Mouse (Mus musculus) heart, adult 2 months (tissue): ENCODE results near the gene Ankrd45. TPM values are rescaled to one million over a fixed set of nuclear protein-coding genes. Genes with fewer than 3 reads are reported as not detected.
"Not testable (repeated sequence)": the region's sequence is repeated elsewhere in the genome, so short reads cannot be mapped to it uniquely, and the experiment has no call there.

Experiments used
- DNase-seq, 2 experiments: peaks; one replicate each; pipeline ENCODE4 v3.0.0; 2021
- H3K27ac ChIP-seq: fragments of 200-600 bp; 2 replicates; pipeline ENCODE4 v1.8.1; 2022
- H3K27me3 ChIP-seq: fragments of 200-500 bp; 2 replicates; pipeline ENCODE4 v1.6.1; 2012; ENCODE audit warnings: mild to moderate bottlenecking, low read length, inconsistent platforms, mixed read lengths; ENCODE audit not compliant: control insufficient read depth, insufficient read depth
- H3K36me3 ChIP-seq: fragments of 200-500 bp; 2 replicates; pipeline ENCODE4 v1.6.1; 2012; ENCODE audit warnings: low read length, inconsistent platforms; ENCODE audit not compliant: control insufficient read depth, insufficient read depth
- H3K4me1 ChIP-seq: fragments of 200-500 bp; 2 replicates; pipeline ENCODE4 v1.6.1; 2011; ENCODE audit warnings: low read length; ENCODE audit not compliant: control insufficient read depth, insufficient read depth
- H3K4me3 ChIP-seq: fragments of 200-600 bp; 2 replicates; pipeline ENCODE4 v1.8.1; 2022
- H3K79me2 ChIP-seq: fragments of 200-500 bp; replicated peaks from 2 replicates; pipeline ENCODE4 v1.6.1; 2012; ENCODE audit warnings: mild to moderate bottlenecking, inconsistent platforms, low read length, moderate library complexity, mixed read lengths; ENCODE audit not compliant: control insufficient read depth, insufficient read depth
- H3K9ac ChIP-seq: fragments of 200-500 bp; 2 replicates; pipeline ENCODE4 v1.6.1; 2012; ENCODE audit warnings: low read depth, mild to moderate bottlenecking, control low read depth, inconsistent platforms, low read length, mixed read lengths
- CTCF ChIP-seq: fragments of 200-600 bp; IDR thresholded peaks from 2 replicates; pipeline ENCODE4 v1.8.1; 2022; ENCODE audit warnings: antibody characterized with exemption, mild to moderate bottlenecking, moderate library complexity
- EP300 ChIP-seq: fragments of 200-500 bp; IDR thresholded peaks from 2 replicates; pipeline ENCODE4 v1.6.1; 2011; ENCODE audit warnings: low read depth, low read length, control low read depth; ENCODE audit not compliant: insufficient read depth
- POLR2A ChIP-seq: fragments of 200-500 bp; IDR thresholded peaks from 2 replicates; pipeline ENCODE4 v1.6.1; 2011; ENCODE audit warnings: mild to moderate bottlenecking, low read depth, low read length, control low read depth; ENCODE audit not compliant: insufficient read depth
- WGBS: fragments of 180-500 bp; shearing (Covaris S2); methylation state at CpG from one replicate; pipeline ENCODE4 v1.1.7; 2018; 5-methylcytosine and 5-hydroxymethylcytosine counted together
- intact Hi-C: fragments of 180-260 bp; cut with DNase I; formaldehyde crosslinking; loops from one replicate; pipeline ENCODE4 v1.15.1; 2025
- polyA plus RNA-seq: library from polyadenylated mRNA; depleted of rRNA; stranded (reverse); fragments of >200 nt; gene quantifications from 2 replicates; pipeline ENCODE4 v1.2.3, GENCODE M21; 2012
- total RNA-seq, 2 experiments: library from RNA; stranded (reverse); gene quantifications; 2 replicates each; pipeline ENCODE4 v1.2.3; 2021

The Ankrd45 gene
- total and polyA plus RNA-seq, 3 experiments: 0.70 to 2.7 (median 2.1) TPM

DNA sequence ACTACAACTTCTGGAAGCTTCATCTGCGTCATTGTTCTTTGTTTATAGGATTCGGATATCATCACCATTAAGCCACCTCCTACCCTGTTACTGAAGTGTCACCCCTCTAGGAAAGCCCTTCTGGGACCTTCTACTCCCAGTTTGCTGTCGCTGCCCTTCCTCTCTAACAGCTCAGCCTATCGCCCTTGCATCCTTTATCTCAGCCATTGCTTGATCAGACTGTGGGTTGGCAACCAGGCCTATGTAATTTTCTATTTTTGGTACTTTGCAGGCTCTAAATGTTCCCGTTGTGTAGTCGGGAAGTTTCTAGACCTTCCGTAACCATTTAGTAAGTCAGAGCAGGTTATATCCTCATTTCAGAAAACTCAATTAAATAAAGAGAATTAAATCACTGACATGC is 725 bp downstream of the Ankrd45 start:
- DNase-seq: no peak
- Histone ChIP-seq H3K9ac (no peak overlapping the region), H3K4me1 (no peaks in the 10 kb centered on the region; the same call in 1 of the 2 replicates), H3K27me3 (peaks cover 3% of the 10 kb centered on the region; the same call in 1 of the 2 replicates), H3K27ac (no peak overlapping the region), H3K79me2 (no peaks in the 10 kb centered on the region), H3K4me3 (no peak overlapping the region), H3K36me3 (no peaks in the 10 kb centered on the region)
- TF ChIP-seq POLR2A: no peak
- no peak for TF ChIP-seq CTCF
- no peak for TF ChIP-seq EP300
- 54% methylated on average over 7 of the region's 7 CpGs for WGBS
- intact Hi-C loops: no loop called here

DNA sequence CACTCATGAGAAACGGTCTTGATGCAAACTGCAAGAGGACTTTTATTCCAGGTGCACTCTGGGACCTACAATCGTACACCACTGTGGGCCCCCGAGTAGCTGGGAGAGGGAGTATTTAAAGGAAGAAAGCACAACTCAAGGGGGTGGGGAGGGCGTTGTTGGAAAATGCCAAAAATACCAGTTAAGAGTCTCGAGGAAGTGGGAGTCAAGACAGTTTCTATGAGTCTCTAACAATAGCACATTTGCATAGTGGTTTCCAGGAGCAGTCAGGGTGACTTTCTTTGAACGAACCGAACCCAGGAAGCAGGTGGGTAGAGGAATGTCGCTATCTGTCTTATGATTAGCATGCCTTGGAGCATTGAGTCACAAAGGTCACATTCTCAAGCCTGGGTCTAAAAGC is 3.1 kb downstream of the Ankrd45 start:
- H3K27ac ChIP-seq, H3K36me3 ChIP-seq, H3K4me3 ChIP-seq, H3K9ac ChIP-seq, DNase-seq, H3K27me3 ChIP-seq, H3K4me1 ChIP-seq, intact Hi-C loops, H3K79me2 ChIP-seq: not testable (repeated sequence)
- WGBS: 45% methylated on average over 8 of the region's 8 CpGs

DNA sequence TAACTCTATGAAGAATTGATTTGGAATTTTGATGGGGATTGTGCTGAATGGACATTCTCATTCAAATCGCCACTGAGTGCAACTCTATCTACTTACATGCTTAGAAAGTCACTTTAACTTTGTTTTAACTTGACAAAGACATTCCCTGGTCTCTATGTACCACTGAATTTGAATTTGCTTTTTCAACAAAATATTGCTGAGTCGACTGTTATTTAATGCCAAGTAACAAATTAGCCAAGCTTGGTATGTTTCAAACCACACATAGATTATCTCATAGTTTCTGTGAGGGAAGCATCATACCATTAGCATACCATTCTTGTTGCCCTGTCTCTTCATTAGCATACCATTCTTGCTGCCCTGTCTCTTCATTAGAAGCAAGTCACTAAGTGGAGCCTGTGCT is 5.4 kb downstream of the Ankrd45 start:
- H3K36me3 ChIP-seq: no peaks in the 10 kb centered on the region
- 61% methylated on average over 2 of the region's 2 CpGs for WGBS
- no peak overlapping the region for H3K4me3 ChIP-seq
- TF ChIP-seq POLR2A (no peak), CTCF (no peak), EP300 (no peak)
- no peak for DNase-seq
- H3K27ac ChIP-seq: no peak overlapping the region
- intact Hi-C loops: no loop called here
- H3K9ac ChIP-seq: no peak overlapping the region
- no peaks in the 10 kb centered on the region for H3K79me2 ChIP-seq
- H3K27me3 ChIP-seq: no peaks in the 10 kb centered on the region
- no peaks in the 10 kb centered on the region for H3K4me1 ChIP-seq

DNA sequence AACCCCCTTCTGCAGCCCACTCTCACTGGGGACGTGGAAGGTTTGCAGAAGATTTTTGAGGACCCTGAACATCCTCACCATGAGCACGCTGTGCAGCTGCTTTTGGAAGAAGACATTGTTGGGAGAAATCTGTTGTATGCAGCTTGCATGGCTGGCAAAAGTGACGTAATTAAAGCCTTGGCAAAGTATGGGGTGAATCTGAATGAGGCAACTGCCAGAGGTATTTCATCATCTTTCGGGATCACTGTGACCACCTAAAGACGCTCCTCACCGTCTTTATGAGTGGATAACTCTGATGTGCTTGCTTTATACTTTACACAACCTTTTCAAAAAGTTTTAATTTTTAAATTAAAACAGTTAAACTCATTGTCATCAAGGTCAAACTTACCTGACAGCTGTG is 8.6 kb downstream of the Ankrd45 start:
- Histone ChIP-seq H3K79me2 (no peaks in the 10 kb centered on the region), H3K36me3 (no peaks in the 10 kb centered on the region), H3K27me3 (no peaks in the 10 kb centered on the region), H3K4me1 (no peaks in the 10 kb centered on the region), H3K27ac (no peak overlapping the region), H3K4me3 (no peak overlapping the region), H3K9ac (no peak overlapping the region)
- intact Hi-C loops: no loop called here
- DNase-seq: no peak
- WGBS: 69% methylated on average over 6 of the region's 6 CpGs
- TF ChIP-seq CTCF: no peak
- no peak for TF ChIP-seq POLR2A
- no peak for TF ChIP-seq EP300

DNA sequence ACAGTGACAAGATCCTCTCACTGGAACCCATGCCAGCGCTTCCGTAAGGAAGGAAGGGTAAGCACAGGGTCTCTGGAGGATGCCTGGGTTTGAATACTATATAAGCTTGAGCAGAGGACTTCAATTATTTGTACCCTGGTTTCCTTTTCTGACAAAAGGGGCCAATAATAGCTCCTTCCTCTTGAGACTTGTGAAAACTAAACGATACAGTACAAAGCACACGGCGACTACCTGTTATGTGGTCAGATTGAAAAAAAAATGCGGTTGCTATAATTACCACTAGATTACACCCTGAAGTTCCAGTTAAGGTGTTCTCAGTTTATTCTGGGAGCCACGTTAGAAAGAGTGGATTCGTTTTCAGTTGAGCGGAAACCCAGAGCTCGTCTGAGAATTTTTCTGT is 14.1 kb downstream of the Ankrd45 start:
- 71% methylated on average over 10 of the region's 10 CpGs for whole genome bisulfite sequencing
- intact Hi-C loops: no loop called here
- Histone ChIP-seq H3K79me2 (no peaks in the 10 kb centered on the region), H3K9ac (no peak overlapping the region), H3K27me3 (no peaks in the 10 kb centered on the region), H3K4me1 (no peaks in the 10 kb centered on the region), H3K36me3 (no peaks in the 10 kb centered on the region), H3K4me3 (no peak overlapping the region), H3K27ac (no peak overlapping the region)
- TF ChIP-seq CTCF (no peak), EP300 (no peak), POLR2A (no peak)
- DNase-seq: no peak

DNA sequence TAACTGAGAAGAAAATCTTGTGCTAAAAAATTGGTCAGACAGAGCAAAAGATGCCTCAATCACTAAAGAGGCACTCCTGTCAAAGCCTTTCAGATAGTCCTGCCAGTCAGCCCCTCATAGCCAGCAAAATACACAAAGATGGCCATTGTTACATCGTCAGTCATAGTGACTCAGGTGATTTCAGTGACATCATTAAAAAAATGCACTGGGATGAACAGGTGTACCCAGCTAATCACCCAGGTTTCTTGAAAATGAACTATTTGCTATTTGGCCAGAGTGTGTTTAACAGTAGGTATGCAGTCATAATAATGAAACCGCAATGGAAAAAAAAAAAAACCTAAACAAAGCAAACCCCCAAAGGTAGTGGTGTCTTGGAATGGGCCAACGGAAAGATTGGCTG is 16.7 kb downstream of the Ankrd45 start, which contains the start of gene Tex50:
Tex50 (minus strand) TSS at position 101 of the 400 bp plus-strand sequence.
- intact Hi-C loops: no loop called here
- 83% methylated on average over 3 of the region's 3 CpGs for WGBS

More for the DNA sequence above, 16.7 kb downstream of the Ankrd45 start, which contains the start of gene Tex50:
- Histone ChIP-seq H3K36me3 (no peaks in the 10 kb centered on the region), H3K4me3 (no peak within 1 kb of the TSS), H3K4me1 (no peaks in the 10 kb centered on the region), H3K27ac (no peak within 1 kb of the TSS), H3K79me2 (no peaks in the 10 kb centered on the region), H3K27me3 (no peaks in the 10 kb centered on the region), H3K9ac (no peak within 1 kb of the TSS)
- no peak for DNase-seq
- TF ChIP-seq EP300: no peak
- no peak for TF ChIP-seq CTCF
- TF ChIP-seq POLR2A: no peak
